Mouse (Mus musculus) liver, embryonic 14.5 days (tissue): ENCODE results near the gene Dguok. TPM values are rescaled to one million over a fixed set of nuclear protein-coding genes. Genes with fewer than 3 reads are reported as not detected.

Experiments used
- ATAC-seq: fragments of 200-750 bp; cut with Nextera tagmentation; 2 replicates; pipeline ENCODE4 v1.8.0; 2017; ENCODE audit warnings: moderate number of reproducible peaks, mild to moderate bottlenecking, moderate library complexity; ENCODE audit not compliant: insufficient read depth
- DNase-seq, 3 experiments: peaks; one replicate each; pipeline ENCODE4 v3.0.0-alpha.2; 2012 to 2013; ENCODE audit warnings: low read depth in 3 of 3, low spot score in 3 of 3
- H3K27ac ChIP-seq: fragments of 300-500 bp; sonication (generic); 2 replicates; pipeline ENCODE4 v1.5.1; 2014; ENCODE audit warnings: moderate library complexity, mild to moderate bottlenecking, control low read depth, inconsistent platforms
- H3K27me3 ChIP-seq: fragments of 300-500 bp; sonication (generic); 2 replicates; pipeline ENCODE4 v1.6.1; 2014; ENCODE audit warnings: mild to moderate bottlenecking, low read length, moderate library complexity; ENCODE audit not compliant: control insufficient read depth, insufficient read depth
- H3K36me3 ChIP-seq: fragments of 300-500 bp; sonication (generic); replicated peaks from 2 replicates; pipeline ENCODE4 v1.6.1; 2014; ENCODE audit warnings: low read depth; ENCODE audit not compliant: control insufficient read depth, insufficient read depth
- H3K4me1 ChIP-seq, 2 experiments: fragments of 200-500 bp in 1 of 2; fragments of 300-500 bp in 1 of 2; sonication (generic) in 1 of 2; replicated peaks; 2 replicates each; pipeline ENCODE4 v1.6.1; 2012 to 2014; ENCODE audit warnings: antibody characterized with exemption in 1 of 2, inconsistent platforms in 1 of 2, low read length in 1 of 2; ENCODE audit not compliant: control insufficient read depth in 2 of 2, insufficient read depth in 2 of 2
- H3K4me2 ChIP-seq: fragments of 300-500 bp; sonication (generic); 2 replicates; pipeline ENCODE4 v1.6.1; 2014; ENCODE audit warnings: low read depth, mild to moderate bottlenecking, control low read depth, moderate library complexity
- H3K4me3 ChIP-seq, 2 experiments: fragments of 200-500 bp in 1 of 2; fragments of 300-500 bp in 1 of 2; sonication (generic) in 1 of 2; 2 replicates each; pipeline ENCODE4 v1.5.1; 2012 to 2014; ENCODE audit warnings: low read depth in 2 of 2, low read length in 2 of 2, mild to moderate bottlenecking in 2 of 2, control low read depth in 1 of 2, inconsistent platforms in 1 of 2, moderate library complexity in 1 of 2; ENCODE audit not compliant: insufficient read depth in 1 of 2
- H3K9ac ChIP-seq: fragments of 300-500 bp; sonication (generic); replicated peaks from 2 replicates; pipeline ENCODE4 v1.6.1; 2014; ENCODE audit warnings: mild to moderate bottlenecking, control low read depth, moderate library complexity
- H3K9me3 ChIP-seq: fragments of 300-500 bp; sonication (generic); 2 replicates; pipeline ENCODE4 v1.6.1; 2016; ENCODE audit warnings: low read length, mixed read lengths; ENCODE audit not compliant: control insufficient read depth
- CTCF ChIP-seq: IDR thresholded peaks from 2 replicates; pipeline ENCODE4 v1.5.1; 2016; ENCODE audit warnings: antibody characterized with exemption, low read depth, control low read depth
- EP300 ChIP-seq: IDR thresholded peaks from 2 replicates; pipeline ENCODE4 v1.6.1; 2016; ENCODE audit warnings: antibody characterized with exemption, low read depth
- WGBS: fragments of 180-500 bp; shearing (Covaris S2); extraction: QIAGEN DNeasy Blood & Tissue Kit; methylation state at CpG from one replicate; pipeline ENCODE4 v1.1.7; 2014; ENCODE audit not compliant: insufficient replicate concordance; 5-methylcytosine and 5-hydroxymethylcytosine counted together
- polyA plus RNA-seq, 2 experiments: library from polyadenylated mRNA; depleted of rRNA in 1 of 2; stranded (reverse) in 1 of 2; unstranded in 1 of 2; fragments of >200 nt; fragmentation: Nextera tagmentation in 1 of 2; extraction: Ambion mirVana in 1 of 2; gene quantifications; 2 replicates each; pipeline versions ENCODE4 v1.2.1 to v1.2.3; 2012 to 2014

Dguok gene
- polyA plus RNA-seq, 2 experiments = 16.8 to 21.6 TPM

DNA sequence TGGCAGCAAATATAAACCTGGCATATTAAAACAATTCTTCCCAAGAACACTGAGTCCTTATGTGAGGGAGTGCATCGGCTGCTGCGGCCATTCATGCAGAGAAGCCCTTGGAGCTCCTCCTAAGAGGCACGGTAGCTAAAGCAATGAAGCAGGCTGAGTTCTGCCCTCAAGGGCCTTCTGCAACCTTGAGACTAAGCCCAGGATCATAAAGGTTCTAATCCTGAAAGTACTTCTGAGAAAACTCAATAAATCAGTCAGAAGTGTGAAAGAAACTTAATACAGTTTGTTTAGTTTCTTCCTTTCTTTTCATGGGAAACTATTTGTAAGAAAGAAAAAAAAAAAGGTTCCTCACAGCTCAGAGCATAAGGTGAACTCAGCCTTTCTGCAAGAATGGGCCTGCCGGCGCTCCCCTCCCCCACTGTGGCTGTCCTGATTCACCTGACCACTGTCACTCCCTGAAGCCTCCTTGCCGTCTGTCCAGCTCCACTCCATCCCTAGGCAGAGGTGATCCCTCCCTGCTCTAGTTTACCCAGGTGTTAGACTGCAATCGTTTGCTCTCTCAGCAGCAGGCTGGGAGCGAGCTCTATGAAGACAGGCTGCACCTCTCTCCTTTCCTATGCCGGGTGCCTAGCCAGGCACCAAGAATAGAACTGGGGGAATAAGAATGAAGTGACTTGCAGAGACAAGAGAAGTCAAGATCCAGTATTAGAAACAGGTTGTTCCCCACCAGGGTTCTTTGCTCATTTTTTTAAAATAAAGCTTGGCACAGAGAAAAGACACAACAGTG, 5.1 kb downstream of the Dguok start:
- no peaks in the 10 kb centered on the region for H3K36me3 ChIP-seq
- H3K27me3 ChIP-seq = no peaks in the 10 kb centered on the region
- H3K4me3 ChIP-seq = no peak overlapping the region
- H3K9ac ChIP-seq = no peak overlapping the region
- ATAC-seq (no peak), DNase-seq (no peak)
- peaks cover 13 to 18% of the 10 kb centered on the region in 2 experiments for H3K4me1 ChIP-seq
- H3K4me2 ChIP-seq = no peak overlapping the region
- 71% methylated on average over 9 of the region's 9 CpGs for WGBS
- H3K27ac ChIP-seq = no peak overlapping the region
- TF ChIP-seq EP300 (no peak), CTCF (no peak)
- peaks cover 2% of the 10 kb centered on the region; the same call in 1 of the 2 replicates for H3K9me3 ChIP-seq

DNA sequence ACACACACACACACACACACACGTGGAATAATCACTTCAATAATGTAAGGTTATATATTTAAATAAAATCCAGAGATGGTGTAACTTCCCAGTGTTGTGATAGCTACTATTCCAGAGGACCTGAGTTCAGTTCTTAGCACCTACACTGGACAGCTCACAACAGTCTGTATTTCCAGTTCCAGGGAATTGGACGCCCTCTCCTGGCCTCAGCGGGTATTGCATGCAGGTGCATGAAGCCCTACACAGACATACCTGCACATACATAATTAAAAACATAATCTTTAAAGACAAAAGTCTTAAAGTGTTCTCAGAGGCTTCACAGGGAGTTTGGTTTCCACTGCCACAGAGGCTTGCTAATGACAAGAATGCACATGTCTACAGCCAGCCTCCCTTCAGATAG, 6.3 kb downstream of the Dguok start:
- H3K27ac ChIP-seq = no peak overlapping the region
- WGBS = 56% methylated on average over 3 of the region's 3 CpGs
- no peak overlapping the region for H3K4me2 ChIP-seq
- DNase-seq (no peak), ATAC-seq (no peak)
- peaks cover 8 to 13% of the 10 kb centered on the region in 2 experiments for H3K4me1 ChIP-seq
- H3K9ac ChIP-seq = no peak overlapping the region
- peak; percentile 67 for TF ChIP-seq CTCF
- TF ChIP-seq EP300 = no peak
- H3K36me3 ChIP-seq = no peaks in the 10 kb centered on the region
- H3K27me3 ChIP-seq = no peaks in the 10 kb centered on the region
- no peak overlapping the region for H3K4me3 ChIP-seq
- H3K9me3 ChIP-seq = peaks cover 2% of the 10 kb centered on the region; the same call in 1 of the 2 replicates

DNA sequence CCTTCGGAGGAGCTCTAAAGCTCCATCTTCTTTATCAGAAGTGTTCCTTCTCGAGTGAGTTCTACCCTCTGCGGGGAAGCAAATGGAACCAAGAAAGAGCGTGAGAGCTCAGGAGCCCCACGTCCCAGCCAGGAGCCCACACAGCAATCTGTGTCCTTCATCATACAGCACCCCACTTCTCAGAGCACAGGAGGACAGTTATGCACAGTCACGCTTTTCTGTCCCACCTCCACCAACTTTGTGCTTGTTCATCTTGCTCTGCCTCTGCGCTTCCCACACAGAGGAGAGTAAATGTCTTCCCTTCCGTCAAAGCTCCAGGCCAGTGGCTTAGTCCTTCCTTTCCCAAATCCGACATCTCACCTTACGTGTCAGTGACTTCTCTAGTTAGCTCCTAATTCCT, 7.7 kb downstream of the Dguok start:
- TF ChIP-seq EP300 (no peak), CTCF (no peak)
- H3K4me2 ChIP-seq = no peak overlapping the region
- no peak for DNase-seq
- WGBS = 88% methylated on average over 10 of the region's 10 CpGs
- no peaks in the 10 kb centered on the region for H3K27me3 ChIP-seq
- no peak overlapping the region for H3K9ac ChIP-seq
- H3K4me1 ChIP-seq = peaks cover 0 to 3% of the 10 kb centered on the region in 2 experiments; a peak in 1 of 4 replicates
- ATAC-seq = no peak
- no peaks in the 10 kb centered on the region for H3K36me3 ChIP-seq
- peaks cover 2% of the 10 kb centered on the region; the same call in 1 of the 2 replicates for H3K9me3 ChIP-seq
- no peak overlapping the region for H3K4me3 ChIP-seq
- H3K27ac ChIP-seq = no peak overlapping the region

GRCm38 (mm10) chr6:83496753-83497710, 9.7 kb downstream of the Dguok start:
- 0 out of 4 replicates have a peak, but pooled peaks cover 0 to 3% of the 10 kb centered on the region in 2 experiments for H3K4me1 ChIP-seq
- 64% methylated on average over 22 of the region's 22 CpGs for WGBS
- peaks cover 2% of the 10 kb centered on the region; the same call in 1 of the 2 replicates for H3K9me3 ChIP-seq
- H3K4me3 ChIP-seq = no peak overlapping the region
- H3K4me2 ChIP-seq = no peak overlapping the region
- TF ChIP-seq EP300 = no peak
- no peak for TF ChIP-seq CTCF
- H3K27ac ChIP-seq = no peak overlapping the region
- H3K9ac ChIP-seq = no peak overlapping the region; the same call in 1 of the 2 replicates
- DNase-seq (no peak), ATAC-seq (no peak)
- no peaks in the 10 kb centered on the region for H3K27me3 ChIP-seq
- no peaks in the 10 kb centered on the region for H3K36me3 ChIP-seq
